Mouse (Mus musculus): ENCODE measurements around the gene Calm2. TPM values are rescaled to one million over a fixed set of nuclear protein-coding genes. Genes with fewer than 3 reads are reported as not detected.

Gene Calm2
- polyA plus RNA-seq, 1 experiment from 2014 or later = 329 TPM

- H3K27me3 ChIP-seq = no peaks in the 10 kb centered on the region
- H3K4me2 ChIP-seq = no peak overlapping the region
- no peaks in the 10 kb centered on the region for H3K36me3 ChIP-seq (replicated peaks)
- no peaks in the 10 kb centered on the region for H3K9me3 ChIP-seq (replicated peaks)
- H3K4me3 ChIP-seq (replicated peaks) = no peak overlapping the region
- no peak for ATAC-seq (ENCODE audit: insufficient read depth)
- H3K4me1 ChIP-seq (replicated peaks) = no peaks in the 10 kb centered on the region
- H3K27ac ChIP-seq (replicated peaks) = no peak overlapping the region
- H3K9ac ChIP-seq = no peak overlapping the region
- 56% methylated on average over 4 of the region's 4 CpGs for WGBS (ENCODE audit: insufficient replicate concordance)
These were observed 43.3 kb downstream of the Calm2 start for GRCm38 (mm10) chr17:87403462-87403861.

DNA sequence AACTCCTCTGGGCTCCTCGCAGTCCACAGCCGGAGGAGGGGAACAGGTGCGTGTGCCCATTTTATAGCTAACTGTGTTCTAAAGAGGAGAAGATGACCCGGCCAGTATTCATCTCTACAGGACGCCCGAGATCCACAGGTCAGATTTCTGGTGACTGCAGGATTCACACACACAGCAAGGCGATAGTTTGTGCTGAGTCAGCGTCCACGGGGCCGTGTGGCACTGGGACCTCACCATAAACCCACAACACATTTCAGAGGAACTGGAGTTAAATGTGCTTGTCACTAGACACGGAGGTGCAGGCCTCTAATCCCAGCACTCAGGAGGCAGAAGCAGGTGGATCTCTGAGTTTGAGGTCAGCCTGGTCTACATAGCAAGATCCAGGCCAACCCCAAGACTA lies 44.3 kb downstream of the Calm2 start:
- Histone ChIP-seq H3K36me3 (replicated peaks) (no peaks in the 10 kb centered on the region), H3K4me2 (no peak overlapping the region), H3K27me3 (no peaks in the 10 kb centered on the region), H3K4me1 (replicated peaks) (no peaks in the 10 kb centered on the region), H3K4me3 (replicated peaks) (no peak overlapping the region), H3K9ac (no peak overlapping the region), H3K9me3 (replicated peaks) (no peaks in the 10 kb centered on the region), H3K27ac (replicated peaks) (no peak overlapping the region)
- no peak for ATAC-seq (ENCODE audit: insufficient read depth)
- WGBS (ENCODE audit: insufficient replicate concordance) = 62% methylated on average over 11 of the region's 11 CpGs

GRCm38 (mm10) chr17:87397088-87397487 lies 49.6 kb downstream of the Calm2 start:
- Histone ChIP-seq H3K27ac (replicated peaks) (no peak overlapping the region), H3K36me3 (replicated peaks) (no peaks in the 10 kb centered on the region), H3K4me2 (no peak overlapping the region), H3K9ac (no peak overlapping the region), H3K4me1 (replicated peaks) (no peaks in the 10 kb centered on the region), H3K27me3 (no peaks in the 10 kb centered on the region), H3K9me3 (replicated peaks) (no peaks in the 10 kb centered on the region), H3K4me3 (replicated peaks) (no peak overlapping the region)
- WGBS (ENCODE audit: insufficient replicate concordance) = 60% methylated on average over 11 of the region's 11 CpGs
- no peak for ATAC-seq (ENCODE audit: insufficient read depth)

GRCm38 (mm10) chr17:87391242-87391641 lies 55.5 kb downstream of the Calm2 start:
- Histone ChIP-seq H3K9me3 (replicated peaks) (no peaks in the 10 kb centered on the region), H3K4me1 (replicated peaks) (no peaks in the 10 kb centered on the region), H3K27ac (replicated peaks) (no peak overlapping the region), H3K9ac (no peak overlapping the region), H3K4me3 (replicated peaks) (no peak overlapping the region), H3K27me3 (no peaks in the 10 kb centered on the region), H3K36me3 (replicated peaks) (no peaks in the 10 kb centered on the region), H3K4me2 (no peak overlapping the region)
- no peak for ATAC-seq (ENCODE audit: insufficient read depth)
- WGBS (ENCODE audit: insufficient replicate concordance) = 45% methylated on average over 7 of the region's 7 CpGs

- H3K27me3 ChIP-seq = no peaks in the 10 kb centered on the region
- no peak for ATAC-seq (ENCODE audit: insufficient read depth)
- H3K4me1 ChIP-seq (replicated peaks) = no peaks in the 10 kb centered on the region
- H3K9me3 ChIP-seq (replicated peaks) = no peaks in the 10 kb centered on the region
- H3K4me3 ChIP-seq (replicated peaks) = no peak overlapping the region
- no peak overlapping the region for H3K27ac ChIP-seq (replicated peaks)
- no peaks in the 10 kb centered on the region for H3K36me3 ChIP-seq (replicated peaks)
- H3K4me2 ChIP-seq = no peak overlapping the region
- no peak overlapping the region for H3K9ac ChIP-seq
- WGBS (ENCODE audit: insufficient replicate concordance) = 40% methylated on average over 4 of the region's 5 CpGs
These were observed 59.7 kb downstream of the Calm2 start for GRCm38 (mm10) chr17:87387068-87387467.

- no peak for ATAC-seq (ENCODE audit: insufficient read depth)
- no peaks in the 10 kb centered on the region for H3K4me1 ChIP-seq (replicated peaks)
These were observed 60.9 kb downstream of the Calm2 start for GRCm38 (mm10) chr17:87385835-87386234.

More at GRCm38 (mm10) chr17:87385835-87386234, 60.9 kb downstream of the Calm2 start:
- Histone ChIP-seq H3K27ac (replicated peaks) (no peak overlapping the region), H3K27me3 (no peaks in the 10 kb centered on the region), H3K36me3 (replicated peaks) (no peaks in the 10 kb centered on the region), H3K4me3 (replicated peaks) (no peak overlapping the region), H3K9me3 (replicated peaks) (no peaks in the 10 kb centered on the region), H3K4me2 (no peak overlapping the region), H3K9ac (no peak overlapping the region)
- 60% methylated on average over 3 of the region's 3 CpGs for WGBS (ENCODE audit: insufficient replicate concordance)

Other genes starting within 250 kb of the Calm2 start
- gene Mcfd2, start 181.0 kb downstream of the Calm2 start, polyA plus RNA-seq (2015; fragmentation: Nextera tagmentation; extraction: Ambion mirVana) = 74.1 and 87.6 TPM in 2 replicates
- 10.8 and 11.3 TPM in 2 replicates for gene Ttc7, start 164.0 kb downstream of the Calm2 start, polyA plus RNA-seq (2015; fragmentation: Nextera tagmentation; extraction: Ambion mirVana)
- not detected in 2 replicates for gene Stpg4, start 19.2 kb downstream of the Calm2 start, polyA plus RNA-seq (2015; fragmentation: Nextera tagmentation; extraction: Ambion mirVana)
- 1.3 and 3.6 TPM in 2 replicates for gene Epcam, start 189.0 kb upstream of the Calm2 start, polyA plus RNA-seq (2015; fragmentation: Nextera tagmentation; extraction: Ambion mirVana)
- gene Msh2, start 225.4 kb upstream of the Calm2 start, polyA plus RNA-seq (2015; fragmentation: Nextera tagmentation; extraction: Ambion mirVana) = 23.9 and 25.7 TPM in 2 replicates

Measured in liver, embryonic 15.5 days (tissue).